Mouse (Mus musculus) testis, postnatal 10 days (tissue): ENCODE results near the gene Pja2.
"Not testable (repeated sequence)": the region's sequence is repeated elsewhere in the genome, so short reads cannot be mapped to it uniquely, and the experiment has no call there.

Source experiments
- DNase-seq: peaks from one replicate; pipeline ENCODE4 v3.0.0; 2021; ENCODE audit warnings: low spot score

The Pja2 gene

GRCm38 (mm10) chr17:64331898-64332769, at the start of gene Pja2:
TSS of gene Pja2 (minus strand) at chr17:64331916.
- DNase-seq: peak; percentile 100

GRCm38 (mm10) chr17:64375327-64375726, 43.6 kb upstream of the Pja2 start:
- peak; percentile 82 for DNase-seq

GRCm38 (mm10) chr17:64363694-64364093, 32.0 kb upstream of the Pja2 start:
- DNase-seq: no peak

- no peak for DNase-seq
Measured at GRCm38 (mm10) chr17:64362570-64362969, 30.9 kb upstream of the Pja2 start.

- no peak for DNase-seq
Measured at GRCm38 (mm10) chr17:64361911-64362425, 30.3 kb upstream of the Pja2 start.

GRCm38 (mm10) chr17:64353940-64354339, 22.2 kb upstream of the Pja2 start:
- no peak for DNase-seq

- DNase-seq: no peak
Measured at GRCm38 (mm10) chr17:64346135-64346534, 14.4 kb upstream of the Pja2 start.

- no peak for DNase-seq
Measured at GRCm38 (mm10) chr17:64344576-64345172, 13.0 kb upstream of the Pja2 start.

GRCm38 (mm10) chr17:64341698-64342097, 10.0 kb upstream of the Pja2 start:
- no peak for DNase-seq

- no peak for DNase-seq
Measured at GRCm38 (mm10) chr17:64339752-64340151, 8.0 kb upstream of the Pja2 start.

GRCm38 (mm10) chr17:64337220-64337619, 5.5 kb upstream of the Pja2 start:
- DNase-seq: no peak

GRCm38 (mm10) chr17:64333956-64334355, 2.2 kb upstream of the Pja2 start:
- DNase-seq: no peak

GRCm38 (mm10) chr17:64332770-64333096, 1.0 kb upstream of the Pja2 start:
- DNase-seq: no peak

GRCm38 (mm10) chr17:64331291-64331897, 322 bp downstream of the Pja2 start:
- no peak for DNase-seq

GRCm38 (mm10) chr17:64330885-64331284, 831 bp downstream of the Pja2 start:
- no peak for DNase-seq

- no peak for DNase-seq
Measured at GRCm38 (mm10) chr17:64324556-64324955, 7.2 kb downstream of the Pja2 start.

- no peak for DNase-seq
Measured at GRCm38 (mm10) chr17:64315428-64315827, 16.3 kb downstream of the Pja2 start.

- not testable (repeated sequence) for DNase-seq
Measured at GRCm38 (mm10) chr17:64314523-64314922, 17.2 kb downstream of the Pja2 start.

- no peak for DNase-seq
Measured at GRCm38 (mm10) chr17:64297628-64298027, 34.1 kb downstream of the Pja2 start.

- no peak for DNase-seq
Measured at GRCm38 (mm10) chr17:64292740-64293139, 39.0 kb downstream of the Pja2 start.

- DNase-seq: no peak
Measured at GRCm38 (mm10) chr17:64289684-64290083, 42.0 kb downstream of the Pja2 start.

GRCm38 (mm10) chr17:64288000-64288399, 43.7 kb downstream of the Pja2 start:
- no peak for DNase-seq

GRCm38 (mm10) chr17:64286836-64287235, 44.9 kb downstream of the Pja2 start:
- DNase-seq: no peak
